Mouse (Mus musculus) midbrain, embryonic 15.5 days (tissue): ENCODE results near the gene H2-M11. TPM values are rescaled to one million over a fixed set of nuclear protein-coding genes. Genes with fewer than 3 reads are reported as not detected.

Experiments used
- ATAC-seq: fragments of 200-750 bp; cut with Nextera tagmentation; replicated peaks from 2 replicates; pipeline ENCODE4 v1.8.0; 2017; ENCODE audit warnings: moderate TSS enrichment
- H3K27ac ChIP-seq: fragments of 300-500 bp; sonication (generic); 2 replicates; pipeline ENCODE4 v1.5.1; 2015; ENCODE audit warnings: mild to moderate bottlenecking, inconsistent platforms
- H3K27me3 ChIP-seq: fragments of 300-500 bp; sonication (generic); replicated peaks from 2 replicates; pipeline ENCODE4 v1.6.1; 2015; ENCODE audit warnings: inconsistent platforms
- H3K36me3 ChIP-seq: fragments of 300-500 bp; sonication (generic); replicated peaks from 2 replicates; pipeline ENCODE4 v1.6.1; 2015; ENCODE audit warnings: inconsistent platforms
- H3K4me1 ChIP-seq: fragments of 300-500 bp; sonication (generic); 2 replicates; pipeline ENCODE4 v1.6.1; 2015; ENCODE audit warnings: inconsistent platforms
- H3K4me2 ChIP-seq: fragments of 300-500 bp; sonication (generic); 2 replicates; pipeline ENCODE4 v1.6.1; 2015; ENCODE audit warnings: inconsistent platforms, mild to moderate bottlenecking, moderate library complexity
- H3K4me3 ChIP-seq: fragments of 300-500 bp; sonication (generic); 2 replicates; pipeline ENCODE4 v1.5.1; 2015; ENCODE audit warnings: mild to moderate bottlenecking, inconsistent platforms
- H3K9ac ChIP-seq: fragments of 300-500 bp; sonication (generic); 2 replicates; pipeline ENCODE4 v1.6.1; 2015; ENCODE audit warnings: mild to moderate bottlenecking, inconsistent platforms
- H3K9me3 ChIP-seq: fragments of 300-500 bp; sonication (generic); 2 replicates; pipeline ENCODE4 v1.6.1; 2016; ENCODE audit warnings: inconsistent platforms
- WGBS: fragments of 180-500 bp; shearing (Covaris S2); methylation state at CpG from one replicate; pipeline ENCODE4 v1.1.7; 2015; ENCODE audit warnings: mixed read lengths; 5-methylcytosine and 5-hydroxymethylcytosine counted together
- polyA plus RNA-seq: library from polyadenylated mRNA; unstranded; fragments of >200 nt; fragmentation: Nextera tagmentation; extraction: Ambion mirVana; gene quantifications from 2 replicates; pipeline ENCODE4 v1.2.1, GENCODE M21; 2015

Gene H2-M11
- polyA plus RNA-seq, result not detected in 2 replicates

- Histone ChIP-seq H3K27ac (no peak within 1 kb of the TSS), H3K4me3 (no peak within 1 kb of the TSS), H3K36me3 (no peaks in the 10 kb centered on the region), H3K9me3 (no peaks in the 10 kb centered on the region), H3K4me2 (no peak within 1 kb of the TSS), H3K4me1 (no peaks in the 10 kb centered on the region), H3K9ac (no peak within 1 kb of the TSS), H3K27me3 (no peaks in the 10 kb centered on the region)
- ATAC-seq, result no peak
- 64% methylated on average over 3 of the region's 3 CpGs for WGBS
These were observed at the start of gene H2-M11 for GRCm38 (mm10) chr17:36546775-36547174. Gene H2-M11, plus strand, starts transcription at chr17:36547075.

GRCm38 (mm10) chr17:36500435-36500834 is 46.4 kb upstream of the H2-M11 start:
- H3K36me3 ChIP-seq, result no peaks in the 10 kb centered on the region
- H3K27ac ChIP-seq, result no peak overlapping the region
- WGBS, result 71% methylated on average over 1 of the region's 1 CpGs
- H3K27me3 ChIP-seq, result no peaks in the 10 kb centered on the region
- no peak overlapping the region for H3K9ac ChIP-seq
- no peaks in the 10 kb centered on the region for H3K9me3 ChIP-seq
- no peak overlapping the region for H3K4me2 ChIP-seq
- ATAC-seq, result no peak
- no peaks in the 10 kb centered on the region for H3K4me1 ChIP-seq
- no peak overlapping the region for H3K4me3 ChIP-seq

GRCm38 (mm10) chr17:36503910-36504309 is 43.0 kb upstream of the H2-M11 start:
- Histone ChIP-seq H3K27ac (no peak overlapping the region), H3K27me3 (no peaks in the 10 kb centered on the region), H3K9me3 (no peaks in the 10 kb centered on the region), H3K4me1 (no peaks in the 10 kb centered on the region), H3K36me3 (no peaks in the 10 kb centered on the region), H3K4me3 (no peak overlapping the region), H3K4me2 (no peak overlapping the region), H3K9ac (no peak overlapping the region)
- no peak for ATAC-seq

Other genes with a start within 250 kb of the H2-M11 start
- not detected in 2 replicates for gene H2-M10.1, start 220.9 kb upstream of the H2-M11 start, polyA plus RNA-seq
- not detected in 2 replicates for gene H2-M10.3, start 178.7 kb upstream of the H2-M11 start, polyA plus RNA-seq
- not detected in 2 replicates for gene H2-M10.4, start 84.7 kb upstream of the H2-M11 start, polyA plus RNA-seq
- gene H2-M9, start 95.6 kb downstream of the H2-M11 start, polyA plus RNA-seq, result not detected in 2 replicates
- gene H2-M1, start 125.1 kb downstream of the H2-M11 start, polyA plus RNA-seq, result not detected in 2 replicates
- gene H2-M10.5, start 225.8 kb downstream of the H2-M11 start, polyA plus RNA-seq, result not detected in 2 replicates